Mouse (Mus musculus): ENCODE data around the gene Apba3. TPM values are rescaled to one million over a fixed set of nuclear protein-coding genes. Genes with fewer than 3 reads are reported as not detected.

Apba3 gene
- polyA plus RNA-seq, 1 experiment from 2014 or later, result 46.1 TPM

- Histone ChIP-seq H3K4me1 (replicated peaks) (peaks cover 8% of the 10 kb centered on the region), H3K9ac (no peak overlapping the region), H3K4me3 (no peak overlapping the region), H3K36me3 (no peaks in the 10 kb centered on the region), H3K9me3 (replicated peaks) (no peaks in the 10 kb centered on the region), H3K4me2 (0 out of 2 replicates have a peak overlapping the region, but pooled peaks have one; percentile 9), H3K27ac (ENCODE audit: poor library complexity, severe bottlenecking) (no peak overlapping the region), H3K27me3 (replicated peaks) (peaks cover 70% of the 10 kb centered on the region)
- no peak for ATAC-seq (ENCODE audit: insufficient number of reproducible peaks, low FRiP score)
- 26% methylated on average over 10 of the region's 10 CpGs for WGBS
These were observed 12.7 kb downstream of the Apba3 start for GRCm38 (mm10) chr10:81279496-81279895.

GRCm38 (mm10) chr10:81284189-81284588 lies 17.4 kb downstream of the Apba3 start:
- H3K4me3 ChIP-seq, result no peak overlapping the region
- 45% methylated on average over 6 of the region's 6 CpGs for WGBS
- H3K9ac ChIP-seq, result no peak overlapping the region
- no peak overlapping the region for H3K27ac ChIP-seq (ENCODE audit: poor library complexity, severe bottlenecking)
- no peak overlapping the region for H3K4me2 ChIP-seq
- H3K4me1 ChIP-seq (replicated peaks), result peaks cover 13% of the 10 kb centered on the region
- H3K27me3 ChIP-seq (replicated peaks), result peaks cover 81% of the 10 kb centered on the region
- no peak for ATAC-seq (ENCODE audit: insufficient number of reproducible peaks, low FRiP score)
- H3K9me3 ChIP-seq (replicated peaks), result no peaks in the 10 kb centered on the region
- H3K36me3 ChIP-seq, result no peaks in the 10 kb centered on the region

- 0 out of 2 replicates have a peak overlapping the region, but pooled peaks have one; percentile 5 for H3K9ac ChIP-seq
- peak overlapping the region; percentile 42; the same call in 1 of the 2 replicates for H3K4me3 ChIP-seq
- H3K27ac ChIP-seq (ENCODE audit: poor library complexity, severe bottlenecking), result no peak overlapping the region
- H3K4me2 ChIP-seq, result peak overlapping the region; percentile 71
- H3K9me3 ChIP-seq (replicated peaks), result no peaks in the 10 kb centered on the region
- peaks cover 80% of the 10 kb centered on the region for H3K27me3 ChIP-seq (replicated peaks)
- whole genome bisulfite sequencing, result 11% methylated on average over 17 of the region's 17 CpGs
- ATAC-seq (ENCODE audit: insufficient number of reproducible peaks, low FRiP score), result no peak
- H3K36me3 ChIP-seq, result no peaks in the 10 kb centered on the region
- H3K4me1 ChIP-seq (replicated peaks), result peaks cover 8% of the 10 kb centered on the region; the same call in 1 of the 2 replicates
These were observed 18.0 kb downstream of the Apba3 start for GRCm38 (mm10) chr10:81284719-81285118.

- H3K36me3 ChIP-seq, result no peaks in the 10 kb centered on the region
- H3K4me3 ChIP-seq, result peak overlapping the region; percentile 42
- peaks cover 13% of the 10 kb centered on the region for H3K4me1 ChIP-seq (replicated peaks)
- H3K27ac ChIP-seq (ENCODE audit: poor library complexity, severe bottlenecking), result no peak overlapping the region
- no peaks in the 10 kb centered on the region for H3K9me3 ChIP-seq (replicated peaks)
- H3K4me2 ChIP-seq, result peak overlapping the region; percentile 71
- ATAC-seq (ENCODE audit: insufficient number of reproducible peaks, low FRiP score), result peak; percentile 75
- 2% methylated on average over 47 of the region's 54 CpGs for WGBS
- peaks cover 80% of the 10 kb centered on the region for H3K27me3 ChIP-seq (replicated peaks)
- peak overlapping the region; percentile 18 for H3K9ac ChIP-seq
These were observed 19.1 kb downstream of the Apba3 start for GRCm38 (mm10) chr10:81285694-81286450.

GRCm38 (mm10) chr10:81286586-81286985 lies 19.8 kb downstream of the Apba3 start:
- Histone ChIP-seq H3K9me3 (replicated peaks) (no peaks in the 10 kb centered on the region), H3K27ac (ENCODE audit: poor library complexity, severe bottlenecking) (no peak overlapping the region), H3K36me3 (no peaks in the 10 kb centered on the region), H3K4me1 (replicated peaks) (peaks cover 18% of the 10 kb centered on the region), H3K9ac (no peak overlapping the region), H3K27me3 (replicated peaks) (peaks cover 79% of the 10 kb centered on the region), H3K4me3 (no peak overlapping the region), H3K4me2 (no peak overlapping the region)
- 39% methylated on average over 6 of the region's 6 CpGs for WGBS
- ATAC-seq (ENCODE audit: insufficient number of reproducible peaks, low FRiP score), result no peak

- WGBS, result 49% methylated on average over 8 of the region's 8 CpGs
These were observed 20.9 kb downstream of the Apba3 start for GRCm38 (mm10) chr10:81287513-81288157.

GRCm38 (mm10) chr10:81288601-81289000 lies 21.8 kb downstream of the Apba3 start:
- H3K4me1 ChIP-seq (replicated peaks), result peaks cover 21% of the 10 kb centered on the region
- no peaks in the 10 kb centered on the region for H3K36me3 ChIP-seq
- no peak overlapping the region for H3K4me2 ChIP-seq
- ATAC-seq (ENCODE audit: insufficient number of reproducible peaks, low FRiP score), result no peak
- WGBS, result 26% methylated on average over 6 of the region's 6 CpGs
- H3K9me3 ChIP-seq (replicated peaks), result no peaks in the 10 kb centered on the region
- no peak overlapping the region for H3K4me3 ChIP-seq
- no peak overlapping the region for H3K27ac ChIP-seq (ENCODE audit: poor library complexity, severe bottlenecking)
- H3K9ac ChIP-seq, result no peak overlapping the region
- peaks cover 63% of the 10 kb centered on the region for H3K27me3 ChIP-seq (replicated peaks)

More at GRCm38 (mm10) chr10:81287513-81288157, 20.9 kb downstream of the Apba3 start:
- H3K27me3 ChIP-seq (replicated peaks), result peaks cover 72% of the 10 kb centered on the region
- H3K4me1 ChIP-seq (replicated peaks), result peaks cover 18% of the 10 kb centered on the region
- no peak for ATAC-seq (ENCODE audit: insufficient number of reproducible peaks, low FRiP score)
- no peak overlapping the region for H3K4me3 ChIP-seq
- H3K9me3 ChIP-seq (replicated peaks), result no peaks in the 10 kb centered on the region
- H3K4me2 ChIP-seq, result no peak overlapping the region
- H3K36me3 ChIP-seq, result no peaks in the 10 kb centered on the region
- H3K9ac ChIP-seq, result no peak overlapping the region
- H3K27ac ChIP-seq (ENCODE audit: poor library complexity, severe bottlenecking), result no peak overlapping the region

GRCm38 (mm10) chr10:81289278-81289677 lies 22.5 kb downstream of the Apba3 start:
- no peak for ATAC-seq (ENCODE audit: insufficient number of reproducible peaks, low FRiP score)
- Histone ChIP-seq H3K9me3 (replicated peaks) (no peaks in the 10 kb centered on the region), H3K36me3 (no peaks in the 10 kb centered on the region), H3K27ac (ENCODE audit: poor library complexity, severe bottlenecking) (no peak overlapping the region), H3K4me2 (no peak overlapping the region), H3K27me3 (replicated peaks) (peaks cover 56% of the 10 kb centered on the region), H3K4me3 (no peak overlapping the region), H3K9ac (no peak overlapping the region), H3K4me1 (replicated peaks) (peaks cover 27% of the 10 kb centered on the region)
- WGBS, result 1% methylated on average over 7 of the region's 7 CpGs

- Histone ChIP-seq H3K27ac (ENCODE audit: poor library complexity, severe bottlenecking) (no peak overlapping the region), H3K36me3 (no peaks in the 10 kb centered on the region), H3K4me2 (no peak overlapping the region), H3K9ac (no peak overlapping the region), H3K4me3 (no peak overlapping the region), H3K9me3 (replicated peaks) (no peaks in the 10 kb centered on the region), H3K27me3 (replicated peaks) (peaks cover 51% of the 10 kb centered on the region), H3K4me1 (replicated peaks) (peaks cover 31% of the 10 kb centered on the region)
- WGBS, result 66% methylated on average over 14 of the region's 14 CpGs
- ATAC-seq (ENCODE audit: insufficient number of reproducible peaks, low FRiP score), result no peak
These were observed 23.1 kb downstream of the Apba3 start for GRCm38 (mm10) chr10:81289811-81290210.

GRCm38 (mm10) chr10:81290698-81291460 lies 24.1 kb downstream of the Apba3 start:
- ATAC-seq (ENCODE audit: insufficient number of reproducible peaks, low FRiP score), result no peak
- no peak overlapping the region for H3K4me2 ChIP-seq
- H3K4me1 ChIP-seq (replicated peaks), result peaks cover 36% of the 10 kb centered on the region
- H3K9me3 ChIP-seq (replicated peaks), result no peaks in the 10 kb centered on the region
- H3K9ac ChIP-seq, result no peak overlapping the region
- H3K36me3 ChIP-seq, result no peaks in the 10 kb centered on the region
- H3K27me3 ChIP-seq (replicated peaks), result peaks cover 44% of the 10 kb centered on the region
- no peak overlapping the region for H3K4me3 ChIP-seq
- no peak overlapping the region for H3K27ac ChIP-seq (ENCODE audit: poor library complexity, severe bottlenecking)
- 18% methylated on average over 24 of the region's 24 CpGs for WGBS
